In the genomic region with DNA sequence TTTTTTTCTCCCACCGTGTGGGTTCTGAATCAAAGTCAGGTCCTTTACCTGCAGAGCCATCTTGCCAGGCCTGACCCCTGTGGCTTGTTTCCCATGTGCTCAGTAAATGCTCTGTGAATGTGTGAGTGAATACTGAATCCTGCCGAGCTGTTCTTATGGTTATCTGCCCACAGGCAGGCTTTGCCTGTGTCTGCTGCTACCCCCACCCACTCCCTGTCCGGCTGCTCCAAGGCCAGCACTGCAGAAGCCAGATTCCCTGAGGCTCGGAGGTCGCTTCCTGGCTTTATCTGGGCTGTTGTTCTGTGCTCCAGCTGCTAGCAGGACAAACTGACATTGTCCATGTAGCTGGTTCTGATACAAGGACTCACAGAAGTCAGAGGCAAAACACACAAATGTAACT, we compare ENCODE assay signal across 28 mouse cellular contexts. TPM values are rescaled to one million over a fixed set of nuclear protein-coding genes. Genes with fewer than 3 reads are reported as not detected.
DNase-seq lines count a peak whose midpoint lies in the region; ATAC-seq and TF ChIP-seq lines count a peak whose summit lies in the region.
"Had no signal": no experiment of that assay in that cellular context is flagged by ENCODE, and none has a peak within 500 bp of the region (broad histone marks: within the 10 kb centered on the region; RNA-seq: fewer than 3 reads in every experiment).

No protein-coding gene starts in this region.

- H3K36me3 ChIP-seq in heart, embryonic 14.5 days (ENCODE audit: control insufficient read depth, insufficient read depth, low read length) = no peaks in the 10 kb centered on the region
- H3K36me3 ChIP-seq: hindbrain, embryonic 13.5 days; limb, embryonic 13.5 days; liver, embryonic 15.5 days; midbrain, embryonic 10.5 days; midbrain, embryonic 15.5 days; neural tube, embryonic 15.5 days had no signal

- no peaks in the 10 kb centered on the region for H3K27me3 ChIP-seq in heart, embryonic 14.5 days (ENCODE audit: control insufficient read depth, insufficient read depth, low read length)
- H3K27me3 ChIP-seq: hindbrain, embryonic 13.5 days; limb, embryonic 13.5 days; liver, embryonic 15.5 days; midbrain, embryonic 15.5 days; neural tube, embryonic 15.5 days had no signal

- H3K9ac ChIP-seq in heart, embryonic 14.5 days (ENCODE audit: low read length) = no peak overlapping the region
- H3K9ac ChIP-seq: hindbrain, embryonic 13.5 days; limb, embryonic 13.5 days; liver, embryonic 15.5 days; lung, embryonic 14.5 days; midbrain, embryonic 15.5 days; neural tube, embryonic 15.5 days had no signal

- 23% methylated on average over 5 of the region's 5 CpGs for WGBS in heart, embryonic 14.5 days

- peak overlapping the region; percentile 54 for H3K27ac ChIP-seq in gastrocnemius, adult 2 months
- no peak overlapping the region for H3K27ac ChIP-seq in heart, embryonic 14.5 days (replicated peaks in 1 of 2; ENCODE audit: control insufficient read depth in 1 of 2, insufficient read depth in 1 of 2, low read depth in 2 of 2, low read length in 2 of 2)
- H3K27ac ChIP-seq: hindbrain, embryonic 13.5 days; kidney, postnatal 0 days; limb, embryonic 13.5 days; liver, embryonic 15.5 days; midbrain, embryonic 10.5 days; midbrain, embryonic 15.5 days; neural tube, embryonic 15.5 days had no signal

- ATAC-seq in heart, embryonic 14.5 days (ENCODE audit: insufficient number of reproducible peaks, insufficient read depth, low FRiP score, low read depth) = peak; percentile 9; the same call in 1 of the 2 replicates
- ATAC-seq: forebrain, embryonic 16.5 days; intestine, embryonic 16.5 days; midbrain, embryonic 15.5 days had no signal

- DNase-seq in gastrocnemius, adult 2 months = no peak
- no peak for DNase-seq in gastrocnemius, postnatal 4 days (ENCODE audit: low spot score in 2 of 2)
- DNase-seq in heart, postnatal 14 days = no peak
- peak; percentile 64 for DNase-seq in ovary, postnatal 36 days (ENCODE audit: low spot score)
- DNase-seq in ovary, postnatal 10 days (ENCODE audit: low spot score) = no peak
- DNase-seq in testis, postnatal 14 days (ENCODE audit: low spot score) = peak; percentile 26
- no peak for DNase-seq in lung, postnatal 10 days
- DNase-seq: adrenal gland, postnatal 10 days; cerebellum, adult 11 months; cerebellum, adult 9-10 months; gastrocnemius, postnatal 10 days; heart, adult 18-20 months; kidney, adult 8-10 months; kidney, postnatal 4 days; lung, embryonic 14.5 days; thymus, postnatal 14 days had no signal

- H3K4me2 ChIP-seq in heart, embryonic 14.5 days (ENCODE audit: low read length) = no peak overlapping the region
- H3K4me2 ChIP-seq: hindbrain, embryonic 13.5 days; limb, embryonic 13.5 days; liver, embryonic 15.5 days; lung, embryonic 14.5 days; midbrain, embryonic 15.5 days; neural tube, embryonic 15.5 days had no signal

- H3K4me1 ChIP-seq in heart, embryonic 14.5 days (ENCODE audit: control insufficient read depth in 2 of 2, insufficient read depth in 2 of 2, low read length in 2 of 2) = peaks cover 6 to 9% of the 10 kb centered on the region in 2 experiments; a peak in 2 of 4 replicates
- H3K4me1 ChIP-seq: midbrain, embryonic 10.5 days; midbrain, embryonic 15.5 days had no signal

- no peak for TF ChIP-seq CTCF in gastrocnemius, adult 2 months (IDR thresholded peaks at IDR 0.05)

- no peak overlapping the region for H3K4me3 ChIP-seq in gastrocnemius, adult 2 months
- H3K4me3 ChIP-seq in heart, embryonic 14.5 days (ENCODE audit: control insufficient read depth in 1 of 2, insufficient read depth in 1 of 2, low read depth in 1 of 2, low read length in 2 of 2) = no peak overlapping the region
- H3K4me3 ChIP-seq: erythroblast, embryonic 14.5 days; hindbrain, embryonic 13.5 days; limb, embryonic 13.5 days; liver, embryonic 15.5 days; midbrain, embryonic 10.5 days; midbrain, embryonic 15.5 days; neural tube, embryonic 15.5 days had no signal

- no peaks in the 10 kb centered on the region for H3K9me3 ChIP-seq in heart, embryonic 14.5 days (ENCODE audit: control insufficient read depth, low read length)
- H3K9me3 ChIP-seq: hindbrain, embryonic 13.5 days; limb, embryonic 13.5 days; liver, embryonic 15.5 days; midbrain, embryonic 10.5 days; midbrain, embryonic 15.5 days; neural tube, embryonic 15.5 days had no signal

- intact Hi-C loops in gastrocnemius, adult 2 months (cut with DNase I) = no loop called here
- intact Hi-C loops in heart, postnatal 14 days (cut with DNase I) = no loop called here

RNA-seq across cellular contexts. Expression of a gene that starts 25.2 kb away (rescaled TPM):
- total RNA-seq in gastrocnemius, adult 2 months (2021) = 10 to 100 TPM in 1 of 2 experiments, 1 to 10 TPM in 1; 4.1 to 10.7 TPM
- total RNA-seq in gastrocnemius, postnatal 4 days (2021) = 10 to 100 TPM; 10.8 to 11.0 TPM
- 17.7 and 18.3 TPM in 2 replicates for polyA plus RNA-seq in heart, embryonic 14.5 days (2014; fragmentation: Nextera tagmentation; extraction: Ambion mirVana)
- 1 to 10 TPM; 5.2 to 6.0 TPM for total RNA-seq in heart, postnatal 14 days (2021)
- total RNA-seq: megakaryocyte progenitor cell, adult 5-6 weeks had no signal

Comparison
In these comparisons a context has a peak if more than half of its experiments do, and no peak if none do; other contexts are left out.
1. DNase-seq: peak in ovary, postnatal 36 days (single experiment) and testis, postnatal 14 days (single experiment); none in gastrocnemius, adult 2 months (single experiment), gastrocnemius, postnatal 4 days (0 of 2), heart, postnatal 14 days (0 of 2), ovary, postnatal 10 days (single experiment) and lung, postnatal 10 days (single experiment).